Mouse (Mus musculus) intestine, embryonic 16.5 days (tissue): ENCODE data around the gene Olfr733. TPM values are rescaled to one million over a fixed set of nuclear protein-coding genes. Genes with fewer than 3 reads are reported as not detected.

Experiments
- ATAC-seq: fragments of 200-750 bp; cut with Nextera tagmentation; 2 replicates; pipeline ENCODE4 v1.8.0; 2017; ENCODE audit warnings: moderate TSS enrichment, moderate library complexity
- H3K27ac ChIP-seq: fragments of 300-500 bp; sonication (generic); 2 replicates; pipeline ENCODE4 v1.5.1; 2014; ENCODE audit warnings: mild to moderate bottlenecking, low read length
- H3K27me3 ChIP-seq: fragments of 300-500 bp; sonication (generic); replicated peaks from 2 replicates; pipeline ENCODE4 v1.6.1; 2014; ENCODE audit warnings: low read length, control low read depth, mixed read lengths; ENCODE audit not compliant: control insufficient read depth, insufficient read depth
- H3K36me3 ChIP-seq: fragments of 300-500 bp; sonication (generic); 2 replicates; pipeline ENCODE4 v1.6.1; 2014; ENCODE audit warnings: low read length, control low read depth; ENCODE audit not compliant: control insufficient read depth, insufficient read depth
- H3K4me1 ChIP-seq: fragments of 300-500 bp; sonication (generic); 2 replicates; pipeline ENCODE4 v1.6.1; 2014; ENCODE audit warnings: low read length, control low read depth, mixed read lengths; ENCODE audit not compliant: control insufficient read depth, insufficient read depth
- H3K4me2 ChIP-seq: fragments of 300-500 bp; sonication (generic); 2 replicates; pipeline ENCODE4 v1.6.1; 2014; ENCODE audit warnings: low read depth, low read length, control low read depth
- H3K4me3 ChIP-seq: fragments of 300-500 bp; sonication (generic); 2 replicates; pipeline ENCODE4 v1.5.1; 2014; ENCODE audit warnings: mild to moderate bottlenecking, low read length
- H3K9ac ChIP-seq: fragments of 300-500 bp; sonication (generic); 2 replicates; pipeline ENCODE4 v1.6.1; 2014; ENCODE audit warnings: low read depth, low read length
- H3K9me3 ChIP-seq: fragments of 300-500 bp; sonication (generic); 2 replicates; pipeline ENCODE4 v1.6.1; 2016; ENCODE audit warnings: low read length, control low read depth; ENCODE audit not compliant: control insufficient read depth
- WGBS: fragments of 180-500 bp; shearing (Covaris S2); extraction: QIAGEN DNeasy Blood & Tissue Kit; methylation state at CpG from one replicate; pipeline ENCODE4 v1.1.7; 2014; 5-methylcytosine and 5-hydroxymethylcytosine counted together
- polyA plus RNA-seq: library from polyadenylated mRNA; unstranded; fragments of >200 nt; fragmentation: Nextera tagmentation; extraction: Ambion mirVana; gene quantifications from 2 replicates; pipeline ENCODE4 v1.2.1, GENCODE M21; 2015

Olfr733 gene
- polyA plus RNA-seq: not detected in 2 replicates

GRCm38 (mm10) chr14:50301422-50301821 is at the start of gene Olfr733:
TSS of gene Olfr733 (minus strand) at chr14:50301522.
- H3K27me3 ChIP-seq: no peaks in the 10 kb centered on the region
- H3K4me2 ChIP-seq: no peak within 1 kb of the TSS
- H3K9me3 ChIP-seq: no peaks in the 10 kb centered on the region
- H3K4me3 ChIP-seq: no peak within 1 kb of the TSS
- H3K27ac ChIP-seq: no peak within 1 kb of the TSS
- no peaks in the 10 kb centered on the region for H3K36me3 ChIP-seq
- H3K9ac ChIP-seq: no peak within 1 kb of the TSS
- H3K4me1 ChIP-seq: no peaks in the 10 kb centered on the region
- no peak for ATAC-seq

GRCm38 (mm10) chr14:50348796-50349195 is 47.5 kb upstream of the Olfr733 start, which contains the start of gene Olfr735:
TSS of gene Olfr735 (minus strand) at chr14:50348872.
- H3K9ac ChIP-seq: no peak within 1 kb of the TSS
- no peaks in the 10 kb centered on the region for H3K36me3 ChIP-seq
- no peak for ATAC-seq
- no peaks in the 10 kb centered on the region for H3K27me3 ChIP-seq
- no peak within 1 kb of the TSS for H3K27ac ChIP-seq
- H3K4me2 ChIP-seq: no peak within 1 kb of the TSS
- H3K4me1 ChIP-seq: no peaks in the 10 kb centered on the region
- no peak within 1 kb of the TSS for H3K4me3 ChIP-seq
- H3K9me3 ChIP-seq: no peaks in the 10 kb centered on the region
- 83% methylated on average over 2 of the region's 2 CpGs for WGBS

GRCm38 (mm10) chr14:50326661-50327060 is 25.3 kb upstream of the Olfr733 start, which contains the start of gene Olfr734:
TSS of gene Olfr734 (minus strand) at chr14:50326761.
- Histone ChIP-seq H3K27me3 (no peaks in the 10 kb centered on the region), H3K36me3 (no peaks in the 10 kb centered on the region), H3K27ac (no peak within 1 kb of the TSS), H3K4me3 (no peak within 1 kb of the TSS), H3K9ac (no peak within 1 kb of the TSS), H3K4me1 (no peaks in the 10 kb centered on the region), H3K4me2 (no peak within 1 kb of the TSS), H3K9me3 (no peaks in the 10 kb centered on the region)
- 81% methylated on average over 1 of the region's 1 CpGs for WGBS
- ATAC-seq: no peak

GRCm38 (mm10) chr14:50284106-50284505 is 17.2 kb downstream of the Olfr733 start, which contains the start of gene Olfr732:
TSS of gene Olfr732 (minus strand) at chr14:50284206.
- Histone ChIP-seq H3K27me3 (no peaks in the 10 kb centered on the region), H3K9ac (no peak within 1 kb of the TSS), H3K36me3 (no peaks in the 10 kb centered on the region), H3K4me1 (no peaks in the 10 kb centered on the region), H3K4me2 (no peak within 1 kb of the TSS), H3K27ac (no peak within 1 kb of the TSS), H3K4me3 (no peak within 1 kb of the TSS), H3K9me3 (no peaks in the 10 kb centered on the region)
- no peak for ATAC-seq
- 94% methylated on average over 1 of the region's 1 CpGs for WGBS

Other genes with a start within 250 kb of the Olfr733 start
- not detected in 2 replicates for gene Olfr726, start 210.6 kb downstream of the Olfr733 start, polyA plus RNA-seq
- gene Olfr727, start 178.3 kb downstream of the Olfr733 start, polyA plus RNA-seq: not detected in 2 replicates
- not detected in 2 replicates for gene Olfr728, start 158.8 kb downstream of the Olfr733 start, polyA plus RNA-seq
- not detected in 2 replicates for gene Olfr729, start 148.6 kb downstream of the Olfr733 start, polyA plus RNA-seq
- gene Olfr730, start 113.3 kb downstream of the Olfr733 start, polyA plus RNA-seq: not detected in 2 replicates
- not detected in 2 replicates for gene Olfr731, start 59.7 kb downstream of the Olfr733 start, polyA plus RNA-seq
- not detected in 2 replicates for gene Olfr732, start 17.3 kb downstream of the Olfr733 start, polyA plus RNA-seq
- not detected in 2 replicates for gene Olfr734, start 25.2 kb upstream of the Olfr733 start, polyA plus RNA-seq
- not detected in 2 replicates for gene Olfr735, start 47.4 kb upstream of the Olfr733 start, polyA plus RNA-seq
- gene Tlr11, start 56.4 kb upstream of the Olfr733 start, polyA plus RNA-seq: 0.05 and 0.10 TPM in 2 replicates
- not detected in 2 replicates for gene Olfr736, start 79.6 kb upstream of the Olfr733 start, polyA plus RNA-seq
- not detected in 2 replicates for gene Olfr738, start 106.0 kb upstream of the Olfr733 start, polyA plus RNA-seq
- not detected in 2 replicates for gene Olfr739, start 117.1 kb upstream of the Olfr733 start, polyA plus RNA-seq
- gene Olfr740, start 144.0 kb upstream of the Olfr733 start, polyA plus RNA-seq: not detected in 2 replicates
- gene Olfr741, start 171.2 kb upstream of the Olfr733 start, polyA plus RNA-seq: not detected in 2 replicates
- gene Olfr742, start 202.1 kb upstream of the Olfr733 start, polyA plus RNA-seq: not detected in 2 replicates
- gene Olfr743, start 220.3 kb upstream of the Olfr733 start, polyA plus RNA-seq: not detected in 2 replicates